Mouse (Mus musculus): ENCODE results near the gene Csrp3. TPM values are rescaled to one million over a fixed set of nuclear protein-coding genes. Genes with fewer than 3 reads are reported as not detected.

Gene Csrp3
- polyA plus RNA-seq, 3 experiments from 2014 or later, result not detected

DNA sequence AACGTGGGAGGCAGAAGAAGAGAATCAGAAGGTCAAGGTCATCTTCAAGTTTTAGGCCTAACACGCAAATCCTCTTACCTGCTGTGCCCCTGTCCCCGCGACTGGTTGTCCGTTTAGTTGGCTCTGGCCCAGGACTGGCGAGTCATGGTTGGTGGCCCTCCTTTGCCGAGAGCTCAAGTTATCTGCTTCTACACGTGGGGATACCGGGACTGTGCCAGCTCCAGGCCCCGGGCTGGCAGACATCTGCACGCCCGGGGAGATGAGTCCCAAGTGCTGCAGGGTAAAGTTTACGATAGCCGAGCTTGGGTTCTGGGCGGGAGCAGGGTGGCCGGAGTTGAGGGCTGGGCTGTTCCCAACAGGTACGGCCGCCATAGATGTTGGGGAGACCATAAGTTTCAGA lies 19.7 kb upstream of the Csrp3 start:
- ATAC-seq, result no peak

DNA sequence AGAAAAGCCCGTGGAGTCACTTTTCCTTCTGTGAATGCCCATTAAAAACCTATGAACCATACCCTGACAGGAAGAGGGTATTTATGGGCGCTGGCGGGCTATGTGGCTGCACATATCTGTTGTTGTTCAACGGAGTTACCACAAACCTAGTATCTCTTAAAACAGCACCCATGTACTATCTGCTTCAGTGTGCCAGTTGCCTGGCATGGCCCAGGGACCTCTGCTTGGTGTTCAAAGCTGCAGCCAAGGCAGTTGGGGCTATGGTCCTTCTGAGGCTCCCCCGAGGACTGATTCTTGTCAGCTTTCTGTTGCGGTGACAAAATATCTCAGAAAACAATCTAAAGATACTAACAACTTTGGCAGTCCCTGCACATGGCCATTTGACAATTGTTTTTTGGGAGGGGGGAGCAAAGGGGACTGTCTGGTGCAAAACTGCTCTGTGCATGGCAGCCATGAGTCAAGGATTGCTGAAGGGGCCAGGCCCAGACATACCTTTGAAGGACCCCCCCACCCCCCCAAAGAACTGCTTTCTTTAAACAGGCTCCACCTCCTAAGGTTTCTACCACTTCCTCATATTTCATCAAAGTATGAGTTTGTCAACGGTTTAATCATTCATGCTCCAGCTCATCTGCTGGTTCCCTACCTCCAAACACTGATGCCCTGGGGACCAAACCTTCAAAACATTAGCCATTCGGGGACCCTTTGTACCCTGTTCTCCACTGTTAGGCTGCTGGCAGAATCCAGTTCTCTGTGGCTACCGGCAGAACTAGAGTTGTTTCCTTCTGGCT lies 17.0 kb upstream of the Csrp3 start:
- ATAC-seq, result no peak

DNA sequence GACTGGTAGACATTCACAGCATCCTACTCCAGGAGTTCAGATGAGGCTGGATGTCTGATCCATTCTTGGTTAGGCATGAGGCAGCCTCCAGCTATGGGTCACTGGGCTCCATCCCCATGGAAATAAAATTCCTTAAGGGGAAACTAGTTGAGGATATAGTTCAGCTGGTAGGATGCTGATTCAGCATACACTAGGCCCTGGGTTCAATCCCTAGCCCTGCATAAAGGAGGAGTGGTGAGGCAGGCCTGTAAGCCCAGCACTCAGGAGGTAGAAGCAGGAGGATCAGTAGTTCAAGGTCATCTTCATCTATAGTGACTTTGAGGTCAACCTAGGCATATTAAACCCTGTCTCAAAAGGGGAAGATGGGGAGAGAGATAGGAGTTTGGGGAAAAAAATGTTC lies 16.4 kb upstream of the Csrp3 start:
- no peak for ATAC-seq

DNA sequence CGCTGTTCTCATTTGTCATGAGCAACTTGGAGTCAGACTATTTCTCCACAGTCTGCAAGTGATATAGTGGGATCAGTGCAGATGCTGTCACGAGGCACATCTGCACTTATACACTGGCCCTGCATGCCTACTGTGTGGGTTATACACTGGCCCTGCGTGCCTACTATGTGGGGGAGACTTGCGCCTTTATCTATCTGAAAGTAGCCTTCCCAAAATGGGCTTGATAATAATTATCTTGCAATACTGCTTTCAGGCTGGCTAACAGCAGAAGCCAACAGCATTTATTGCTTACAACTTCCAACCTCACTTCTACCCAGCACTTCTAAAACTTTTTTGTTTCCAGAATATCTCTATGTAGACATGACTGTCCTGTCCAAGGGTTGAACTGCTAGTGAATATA lies 14.0 kb upstream of the Csrp3 start:
- ATAC-seq, result no peak

DNA sequence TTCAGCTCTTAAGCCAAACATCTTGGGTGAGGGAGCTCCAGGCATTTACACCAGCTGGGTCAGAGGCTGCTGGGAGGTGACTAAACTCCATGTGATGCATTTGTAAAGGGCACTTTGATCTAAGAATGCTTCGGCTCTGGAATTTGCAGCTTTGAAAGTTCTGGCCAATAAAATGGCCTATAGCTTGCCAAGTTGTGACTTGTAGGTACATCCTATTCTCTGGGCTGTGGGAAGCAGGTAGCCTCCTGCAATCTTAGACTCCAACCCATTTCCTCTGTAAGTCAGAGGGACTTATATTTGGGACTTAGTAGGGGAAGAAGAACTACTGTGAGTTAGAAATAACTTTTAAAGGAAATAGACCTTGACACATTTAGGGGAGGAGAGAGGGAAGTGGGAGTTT lies 13.1 kb upstream of the Csrp3 start:
- no peak for ATAC-seq

DNA sequence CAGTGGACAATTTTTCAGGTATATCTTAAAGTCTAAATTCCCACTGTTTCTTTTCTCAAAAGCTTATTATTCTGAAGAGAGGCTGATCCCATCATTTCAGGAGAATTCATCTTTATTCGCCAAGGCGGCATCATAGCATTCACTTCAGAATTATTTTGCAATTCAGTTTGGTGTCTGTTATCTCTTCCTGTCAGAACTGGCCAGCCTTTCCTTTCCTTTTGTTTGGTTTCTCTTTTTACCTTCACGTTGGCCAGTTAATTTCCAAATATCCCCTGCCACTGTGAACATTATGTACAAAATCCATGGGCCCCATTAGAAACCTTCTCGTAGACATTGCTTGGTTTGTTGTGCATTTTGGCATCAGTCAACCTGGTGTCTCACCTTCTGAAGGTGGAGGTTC lies 11.5 kb upstream of the Csrp3 start:
- no peak for ATAC-seq

DNA sequence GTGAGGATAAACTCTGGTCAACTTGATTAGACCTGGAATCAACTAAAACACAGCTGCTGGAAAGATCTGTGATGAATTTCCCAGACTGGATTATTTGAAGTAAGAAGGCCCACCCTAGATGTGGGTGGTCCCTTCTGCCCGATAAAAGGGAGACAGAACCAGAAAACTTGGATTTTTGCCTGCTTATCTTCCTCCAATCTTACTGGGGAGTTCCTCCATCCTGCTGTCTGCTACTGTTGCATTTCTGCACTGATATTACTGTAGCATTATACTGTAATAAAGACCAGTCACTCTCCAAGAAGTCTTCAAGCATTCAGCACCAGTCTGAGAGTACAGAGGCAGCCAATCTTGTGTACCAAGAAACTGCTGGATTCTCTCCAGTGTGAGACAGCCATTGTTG lies 10.4 kb upstream of the Csrp3 start:
- ATAC-seq, result no peak

DNA sequence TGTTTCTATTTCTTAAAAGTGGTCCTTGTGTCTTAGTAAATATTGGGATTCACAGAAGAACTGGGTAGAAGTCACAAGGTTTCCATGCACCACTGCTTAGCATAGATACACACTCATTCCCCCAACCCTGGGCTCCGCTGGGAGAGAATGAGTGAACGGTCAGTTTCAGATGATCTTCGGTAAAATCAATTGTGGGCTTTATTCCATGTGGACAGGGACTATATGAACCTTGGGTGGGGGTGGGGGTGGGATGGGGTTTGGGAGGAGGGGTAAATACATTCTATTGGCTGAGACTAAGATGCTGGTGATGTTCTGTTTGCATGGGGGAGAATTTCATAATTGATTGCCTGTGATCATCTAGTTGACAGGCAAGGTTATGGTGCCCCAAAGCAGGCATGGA lies 7.6 kb upstream of the Csrp3 start:
- no peak for ATAC-seq

DNA sequence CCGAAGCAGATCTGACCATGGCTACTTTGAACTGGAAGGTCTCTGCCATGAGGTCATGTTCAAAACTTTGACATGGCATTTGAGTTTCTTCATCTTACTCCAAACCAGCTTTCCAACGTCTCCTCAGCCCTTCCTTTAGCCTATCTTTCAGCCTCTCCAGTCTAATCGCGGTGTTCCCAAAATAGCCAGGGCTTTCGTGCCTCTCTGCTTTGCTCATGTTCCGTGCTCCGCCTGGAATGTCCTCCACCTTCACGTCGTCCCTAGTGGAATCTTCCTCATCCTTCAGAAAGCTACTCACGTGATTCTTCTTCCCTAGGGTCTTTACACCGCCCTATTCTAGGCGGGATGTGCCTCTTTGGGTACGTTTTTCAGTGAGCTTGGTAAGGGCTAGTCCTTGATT lies 5.7 kb upstream of the Csrp3 start:
- ATAC-seq, result no peak

DNA sequence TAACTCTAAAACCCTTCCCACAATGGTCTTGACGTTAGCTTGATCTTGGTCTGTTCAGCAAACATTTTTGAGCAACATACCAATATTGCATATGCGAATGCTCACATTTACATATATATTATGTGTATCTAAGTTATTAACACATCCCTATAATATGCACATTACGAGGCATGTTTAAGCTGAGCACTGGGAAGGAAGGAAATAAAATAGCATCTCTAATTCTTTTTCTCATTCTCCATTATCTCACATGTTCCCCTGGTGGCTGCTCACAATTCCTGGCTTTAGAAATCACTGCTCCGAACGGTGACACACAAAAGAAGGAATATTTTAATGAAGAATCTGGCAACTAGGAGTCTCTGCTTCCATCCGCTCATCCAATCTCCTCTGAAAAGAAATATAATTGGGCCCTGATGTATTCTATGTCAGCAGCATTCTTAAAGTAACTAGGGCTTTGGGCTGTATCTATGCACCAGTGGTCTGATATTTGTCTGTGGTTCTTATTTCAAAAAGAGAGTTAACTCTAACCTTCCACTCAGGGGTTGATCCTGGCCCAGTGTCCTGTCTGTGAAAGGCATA lies 3.8 kb upstream of the Csrp3 start:
- ATAC-seq, result no peak

DNA sequence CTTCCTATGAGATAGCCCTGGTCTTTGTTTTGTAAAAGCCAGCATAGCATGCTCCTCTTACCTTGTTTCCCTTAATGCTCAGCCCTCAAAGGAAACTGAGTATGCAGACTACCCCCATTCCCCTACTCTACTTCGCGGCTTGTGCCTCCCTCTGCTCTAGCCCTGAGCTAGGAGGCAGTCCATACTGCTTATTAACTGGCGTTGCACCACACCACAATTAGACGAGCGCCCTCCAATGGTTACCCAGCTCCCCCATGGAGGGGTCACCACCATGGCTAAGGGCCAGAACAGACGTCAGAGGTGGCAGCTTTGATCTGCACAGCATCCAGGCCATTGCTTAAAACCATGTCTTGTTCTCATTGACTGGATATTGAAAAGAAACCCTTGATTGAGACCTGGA lies 1.1 kb downstream of the Csrp3 start:
- ATAC-seq, result no peak

DNA sequence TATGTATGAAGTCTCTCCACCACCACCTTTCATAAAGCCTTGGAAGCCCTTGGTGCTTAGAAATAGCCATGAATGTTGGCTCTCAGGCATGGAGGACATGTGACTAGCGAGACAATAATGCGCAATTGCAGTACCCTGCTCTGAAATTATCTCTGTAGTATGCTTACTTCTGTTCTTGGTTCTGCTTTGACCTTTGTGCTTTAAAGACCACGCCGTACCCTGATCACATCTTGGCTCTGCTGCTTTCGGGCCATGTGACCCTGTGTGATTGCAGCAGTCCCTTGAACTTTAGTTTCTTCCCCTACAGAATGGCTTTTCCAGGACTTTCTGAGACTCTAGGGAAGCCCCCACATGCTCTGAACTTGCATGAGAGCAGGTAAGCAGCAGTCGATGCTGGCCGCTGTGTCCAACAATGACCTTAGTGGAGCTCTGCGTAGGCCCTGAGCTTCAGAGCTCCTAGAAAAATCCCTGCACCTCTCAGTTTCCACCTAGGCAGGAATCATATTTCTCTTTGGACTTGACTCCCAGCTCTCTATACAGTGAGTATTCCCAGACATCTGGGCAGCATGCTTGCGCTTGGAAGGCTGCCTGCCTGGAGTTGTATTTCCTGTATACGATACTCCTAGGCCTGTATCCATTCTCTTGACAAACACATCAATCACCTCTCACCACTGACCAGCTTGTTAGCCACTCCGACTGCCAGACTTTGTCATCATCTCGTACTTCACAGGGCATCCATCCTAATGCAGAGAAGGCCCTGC lies 2.4 kb downstream of the Csrp3 start:
- no peak for ATAC-seq

DNA sequence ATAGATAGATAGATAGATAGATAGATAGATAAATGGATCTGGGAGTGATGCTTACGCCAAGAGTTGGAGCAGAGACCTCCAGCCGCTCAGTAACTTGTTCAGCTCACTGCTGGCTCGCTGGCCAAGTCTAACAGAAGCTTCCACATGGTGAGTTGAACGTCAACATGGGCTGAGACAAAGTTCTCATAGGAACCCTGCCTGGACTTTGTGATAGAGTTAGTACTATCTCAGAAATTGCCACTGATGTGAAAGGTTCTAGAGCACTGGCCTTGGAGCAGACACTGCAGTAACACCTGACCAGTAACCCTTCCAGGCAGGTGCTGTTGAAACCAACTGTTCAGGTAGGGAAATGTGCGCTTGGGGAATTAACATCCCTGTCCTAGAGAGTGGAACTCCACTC lies 4.3 kb downstream of the Csrp3 start:
- ATAC-seq, result no peak

DNA sequence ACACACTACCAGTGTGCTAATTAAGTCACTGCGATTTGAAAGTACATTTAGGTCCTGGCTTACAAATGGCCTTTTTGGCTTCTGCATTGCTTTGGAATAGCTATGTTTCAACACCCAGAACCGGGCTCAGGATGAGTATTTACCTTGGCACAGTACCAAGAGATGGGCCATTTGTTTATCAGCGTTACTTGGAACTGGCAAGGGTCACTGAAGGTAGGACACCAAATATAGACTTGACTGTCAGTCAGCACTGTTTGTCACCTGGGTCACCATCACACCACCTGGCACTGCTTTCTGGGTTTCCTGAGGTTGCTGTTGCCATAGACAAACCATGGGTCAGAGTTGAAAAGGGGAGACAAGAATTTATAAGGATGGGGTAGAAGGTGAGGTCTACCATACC lies 5.5 kb downstream of the Csrp3 start:
- no peak for ATAC-seq

DNA sequence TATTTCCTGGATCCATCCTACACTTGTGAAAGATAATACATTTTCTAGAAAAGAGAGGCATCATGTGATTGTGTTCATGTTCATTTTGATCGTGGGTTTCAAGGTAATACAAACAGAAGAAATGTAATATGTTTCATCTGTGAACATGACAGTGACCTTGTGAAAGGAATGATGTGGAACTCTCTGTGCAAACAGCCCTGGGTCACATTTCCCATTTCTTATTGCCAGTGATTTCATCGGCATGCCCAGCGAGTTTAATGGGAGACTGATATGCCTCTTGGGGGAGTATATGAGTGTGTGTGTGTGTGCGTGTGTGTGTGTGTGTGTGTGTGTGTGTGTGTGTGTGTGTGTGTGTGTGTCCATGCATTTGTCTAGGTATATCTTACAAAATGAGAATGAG lies 6.3 kb downstream of the Csrp3 start:
- ATAC-seq, result no peak

DNA sequence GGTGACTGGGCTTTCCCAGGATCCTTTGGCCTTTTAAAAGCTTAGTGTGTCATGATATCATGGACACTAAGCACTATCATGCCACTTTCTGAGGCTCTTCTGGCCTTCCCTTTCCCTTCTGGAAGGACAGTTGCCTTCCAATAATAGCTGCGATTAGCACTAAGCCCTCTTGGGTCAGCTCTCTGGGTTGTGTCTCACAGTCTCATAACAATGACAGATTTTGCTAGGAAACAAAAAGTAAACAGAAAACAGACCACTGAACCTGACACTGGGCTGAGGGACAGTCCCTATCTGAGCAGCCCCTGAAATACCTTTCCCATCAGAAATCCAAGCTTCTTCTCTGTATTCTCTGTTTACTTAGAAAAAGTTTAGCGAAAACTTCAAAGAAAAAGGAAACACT lies 7.3 kb downstream of the Csrp3 start:
- no peak for ATAC-seq

DNA sequence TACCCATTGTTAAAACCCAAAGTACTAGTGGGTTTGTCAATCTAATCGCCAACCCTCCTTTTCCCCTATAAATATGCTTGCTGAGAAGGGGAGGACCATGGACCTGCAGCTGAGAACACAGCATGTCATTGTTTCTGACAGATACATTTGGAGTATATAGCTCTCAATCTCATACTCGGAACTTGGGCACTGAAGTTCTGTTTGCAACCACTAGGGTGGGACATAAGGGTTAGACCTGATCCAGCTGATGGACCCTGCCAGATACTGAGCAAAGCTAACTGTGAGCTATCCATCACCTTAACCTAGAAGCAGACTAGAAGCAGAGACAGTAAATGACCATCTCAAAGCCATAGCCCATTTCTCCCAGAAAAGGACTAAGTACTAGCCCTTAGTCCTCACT lies 9.4 kb downstream of the Csrp3 start:
- ATAC-seq, result no peak

DNA sequence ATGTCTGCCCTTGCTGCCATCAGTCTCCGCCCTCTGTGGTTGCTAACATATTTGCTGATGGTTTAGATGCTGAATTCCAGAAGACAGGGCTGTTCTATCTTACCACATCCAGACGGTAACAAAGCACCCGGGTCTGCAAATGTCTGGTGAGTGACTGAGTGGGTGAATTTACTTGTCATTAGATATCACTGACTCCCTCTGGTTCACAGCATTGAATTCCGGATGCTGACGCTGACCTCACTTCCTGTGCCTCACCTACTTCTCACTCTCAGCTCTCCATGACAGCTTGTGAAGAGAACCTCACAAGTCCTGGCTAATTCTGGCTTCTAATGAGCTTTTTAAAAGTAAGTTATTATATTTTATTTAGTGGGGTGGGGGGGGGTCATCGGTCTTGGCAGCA lies 10.9 kb downstream of the Csrp3 start:
- no peak for ATAC-seq

DNA sequence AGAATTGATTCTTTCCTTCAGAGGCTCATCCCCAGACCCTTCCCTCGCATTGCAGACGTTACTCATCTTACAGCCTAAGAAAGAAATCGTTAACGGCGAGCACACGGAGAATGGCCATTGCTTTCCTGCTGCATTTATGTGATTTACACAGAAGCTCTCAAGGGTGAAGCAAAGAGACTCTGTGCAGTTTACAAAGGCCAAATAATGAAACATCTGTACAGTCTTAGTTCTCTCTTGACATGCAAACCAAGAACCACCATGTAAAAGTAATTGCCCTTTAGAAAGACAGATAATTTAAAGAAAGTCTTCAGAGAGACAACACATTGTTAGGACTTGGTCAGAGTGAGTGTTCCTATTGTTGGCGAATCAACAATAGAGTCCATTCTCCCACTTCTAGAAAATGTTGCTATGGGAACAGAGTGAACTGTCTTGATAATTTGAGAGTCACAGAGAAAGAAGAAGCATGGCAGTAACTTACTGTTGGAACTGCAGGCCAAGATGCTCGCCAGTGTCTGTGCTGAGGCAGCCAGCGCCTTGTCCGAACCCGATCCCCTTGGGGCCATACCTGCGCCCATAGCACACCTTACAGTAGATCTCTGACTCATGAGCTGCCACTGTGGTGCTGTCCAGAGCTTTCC lies 12.7 kb downstream of the Csrp3 start:
- no peak for ATAC-seq

DNA sequence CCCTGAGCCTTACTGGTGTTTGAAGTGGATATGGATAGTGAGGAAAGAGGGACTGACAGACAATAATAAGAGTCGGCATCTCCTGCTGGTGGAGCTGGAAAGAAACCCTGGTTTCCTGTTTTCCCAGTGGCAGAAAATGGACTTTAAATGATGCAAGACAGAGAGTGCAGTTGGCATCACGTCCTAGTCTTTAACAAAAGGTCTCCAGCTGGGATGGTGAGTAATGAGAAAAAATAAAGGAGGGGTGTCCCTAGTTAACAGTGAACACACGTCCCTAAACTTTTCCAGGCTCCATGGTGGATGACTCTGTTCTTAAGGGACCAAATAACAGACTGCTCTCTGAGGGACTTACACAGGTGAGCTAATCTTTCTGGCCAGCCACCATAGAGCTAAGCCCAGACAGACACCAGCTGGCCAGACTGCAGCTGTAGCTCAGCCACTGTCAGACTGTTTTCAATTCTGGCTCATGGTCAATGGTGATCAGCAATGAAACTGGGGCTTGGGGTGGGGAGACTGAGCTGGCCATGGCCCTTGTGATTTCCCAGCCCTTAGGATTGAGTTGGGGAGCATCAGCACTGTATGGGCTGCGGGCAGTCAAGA lies 13.4 kb downstream of the Csrp3 start:
- ATAC-seq, result no peak

DNA sequence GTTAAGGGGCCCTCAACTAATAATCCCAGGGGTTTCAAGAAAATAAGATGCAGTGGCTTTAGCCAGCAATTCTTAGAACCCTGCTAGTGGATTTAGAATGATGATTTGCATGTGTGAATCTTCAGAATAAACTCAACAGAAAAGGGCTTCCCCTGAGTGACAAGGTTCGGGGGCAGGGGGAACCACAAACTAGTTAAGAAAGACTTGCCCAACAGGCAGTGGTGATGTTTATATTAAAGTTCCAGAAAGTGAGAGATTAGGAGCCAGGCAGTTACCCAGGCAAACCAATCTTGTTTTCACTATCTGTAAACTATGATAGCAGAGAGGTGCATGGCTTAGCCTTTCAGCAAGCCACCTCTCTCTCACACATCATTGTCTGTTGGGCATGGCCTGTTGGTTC lies 15.1 kb downstream of the Csrp3 start:
- no peak for ATAC-seq

DNA sequence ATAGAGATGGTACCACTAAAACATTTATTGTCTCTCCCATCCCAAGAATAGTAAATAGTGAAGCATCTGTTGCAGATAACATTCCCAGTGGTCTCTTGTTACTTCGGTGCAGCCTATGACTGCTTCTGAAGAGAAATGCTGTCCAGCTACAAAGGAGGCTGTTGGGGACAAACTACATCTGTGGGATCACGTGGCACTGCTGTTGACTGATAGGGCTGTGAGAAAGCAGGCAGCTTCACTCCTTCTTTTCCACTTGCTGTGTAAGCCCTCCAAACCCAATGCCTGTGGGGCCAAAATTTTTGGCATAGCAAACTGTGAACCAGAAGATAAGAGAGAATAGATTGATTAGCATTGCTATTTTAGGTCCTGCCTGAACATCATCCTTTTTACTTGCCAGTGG lies 17.4 kb downstream of the Csrp3 start:
- ATAC-seq, result no peak
